Mouse (Mus musculus): Measurements from ENCODE around the gene Brms1. TPM values are rescaled to one million over a fixed set of nuclear protein-coding genes. Genes with fewer than 3 reads are reported as not detected.

The Brms1 gene
- polyA plus RNA-seq, 1 experiment from 2014 or later: 39.8 TPM

GRCm38 (mm10) chr19:5050047-5050905 lies 9.1 kb downstream of the Brms1 start, which contains the start of gene Rin1:
TSS of gene Rin1 (plus strand) at chr19:5050481.
- Histone ChIP-seq H3K36me3 (ENCODE audit: control insufficient read depth, insufficient read depth, low read length) (0 out of 2 replicates have a peak, but pooled peaks cover 3% of the 10 kb centered on the region), H3K9ac (ENCODE audit: low read length) (peak within 1 kb of the TSS; percentile 64), H3K4me2 (ENCODE audit: low read depth, low read length) (peak within 1 kb of the TSS; percentile 58), H3K27ac (ENCODE audit: low read length) (peak within 1 kb of the TSS; percentile 71), H3K27me3 (ENCODE audit: control insufficient read depth, insufficient read depth, low read length) (peaks cover 10% of the 10 kb centered on the region), H3K4me3 (replicated peaks; ENCODE audit: low read length) (peak within 1 kb of the TSS; percentile 45), H3K4me1 (ENCODE audit: control insufficient read depth, insufficient read depth, low read length) (peaks cover 19% of the 10 kb centered on the region), H3K9me3 (replicated peaks; ENCODE audit: control insufficient read depth, low read length) (no peaks in the 10 kb centered on the region)
- WGBS: 18% methylated on average over 14 of the region's 14 CpGs
- ATAC-seq (ENCODE audit: insufficient read depth, low FRiP score): peak; percentile 70; the same call in 1 of the 2 replicates

- Histone ChIP-seq H3K4me3 (replicated peaks; ENCODE audit: low read length) (peak overlapping the region; percentile 45), H3K4me1 (ENCODE audit: control insufficient read depth, insufficient read depth, low read length) (peaks cover 19% of the 10 kb centered on the region), H3K9me3 (replicated peaks; ENCODE audit: control insufficient read depth, low read length) (no peaks in the 10 kb centered on the region), H3K36me3 (ENCODE audit: control insufficient read depth, insufficient read depth, low read length) (0 out of 2 replicates have a peak, but pooled peaks cover 3% of the 10 kb centered on the region), H3K9ac (ENCODE audit: low read length) (peak overlapping the region; percentile 64), H3K27me3 (ENCODE audit: control insufficient read depth, insufficient read depth, low read length) (peaks cover 10% of the 10 kb centered on the region), H3K4me2 (ENCODE audit: low read depth, low read length) (peak overlapping the region; percentile 58), H3K27ac (ENCODE audit: low read length) (peak overlapping the region; percentile 51)
- WGBS: 12% methylated on average over 17 of the region's 17 CpGs
- ATAC-seq (ENCODE audit: insufficient read depth, low FRiP score): peak; percentile 52; the same call in 1 of the 2 replicates
Measured at GRCm38 (mm10) chr19:5051031-5051430, 9.9 kb downstream of the Brms1 start.

- H3K9ac ChIP-seq (ENCODE audit: low read length): peak overlapping the region; percentile 64
- H3K9me3 ChIP-seq (replicated peaks; ENCODE audit: control insufficient read depth, low read length): no peaks in the 10 kb centered on the region
- peak overlapping the region; percentile 58 for H3K4me2 ChIP-seq (ENCODE audit: low read depth, low read length)
- H3K27me3 ChIP-seq (ENCODE audit: control insufficient read depth, insufficient read depth, low read length): peaks cover 10% of the 10 kb centered on the region
- H3K4me1 ChIP-seq (ENCODE audit: control insufficient read depth, insufficient read depth, low read length): peaks cover 22% of the 10 kb centered on the region
- H3K4me3 ChIP-seq (replicated peaks; ENCODE audit: low read length): peak overlapping the region; percentile 45
- ATAC-seq (ENCODE audit: insufficient read depth, low FRiP score): no peak
- 62% methylated on average over 3 of the region's 3 CpGs for WGBS
- H3K27ac ChIP-seq (ENCODE audit: low read length): no peak overlapping the region
- 0 out of 2 replicates have a peak, but pooled peaks cover 3% of the 10 kb centered on the region for H3K36me3 ChIP-seq (ENCODE audit: control insufficient read depth, insufficient read depth, low read length)
Measured at GRCm38 (mm10) chr19:5051515-5051914, 10.4 kb downstream of the Brms1 start.

- Histone ChIP-seq H3K36me3 (ENCODE audit: control insufficient read depth, insufficient read depth, low read length) (0 out of 2 replicates have a peak, but pooled peaks cover 3% of the 10 kb centered on the region), H3K4me3 (replicated peaks; ENCODE audit: low read length) (no peak overlapping the region), H3K4me1 (ENCODE audit: control insufficient read depth, insufficient read depth, low read length) (peaks cover 24% of the 10 kb centered on the region), H3K27me3 (ENCODE audit: control insufficient read depth, insufficient read depth, low read length) (peaks cover 10% of the 10 kb centered on the region), H3K27ac (ENCODE audit: low read length) (no peak overlapping the region), H3K9me3 (replicated peaks; ENCODE audit: control insufficient read depth, low read length) (no peaks in the 10 kb centered on the region), H3K9ac (ENCODE audit: low read length) (peak overlapping the region; percentile 46), H3K4me2 (ENCODE audit: low read depth, low read length) (no peak overlapping the region)
- no peak for ATAC-seq (ENCODE audit: insufficient read depth, low FRiP score)
- WGBS: 47% methylated on average over 25 of the region's 25 CpGs
Measured at GRCm38 (mm10) chr19:5052166-5052822, 11.1 kb downstream of the Brms1 start.

GRCm38 (mm10) chr19:5052853-5053252 lies 11.7 kb downstream of the Brms1 start:
- no peak overlapping the region for H3K9ac ChIP-seq (ENCODE audit: low read length)
- H3K4me1 ChIP-seq (ENCODE audit: control insufficient read depth, insufficient read depth, low read length): peaks cover 27% of the 10 kb centered on the region
- no peak overlapping the region for H3K4me3 ChIP-seq (replicated peaks; ENCODE audit: low read length)
- no peaks in the 10 kb centered on the region for H3K36me3 ChIP-seq (ENCODE audit: control insufficient read depth, insufficient read depth, low read length)
- no peak overlapping the region for H3K27ac ChIP-seq (ENCODE audit: low read length)
- WGBS: 64% methylated on average over 17 of the region's 17 CpGs
- no peak for ATAC-seq (ENCODE audit: insufficient read depth, low FRiP score)
- no peaks in the 10 kb centered on the region for H3K9me3 ChIP-seq (replicated peaks; ENCODE audit: control insufficient read depth, low read length)
- no peak overlapping the region for H3K4me2 ChIP-seq (ENCODE audit: low read depth, low read length)
- peaks cover 10% of the 10 kb centered on the region for H3K27me3 ChIP-seq (ENCODE audit: control insufficient read depth, insufficient read depth, low read length)

- Histone ChIP-seq H3K36me3 (ENCODE audit: control insufficient read depth, insufficient read depth, low read length) (no peaks in the 10 kb centered on the region), H3K27ac (ENCODE audit: low read length) (no peak overlapping the region), H3K4me2 (ENCODE audit: low read depth, low read length) (no peak overlapping the region), H3K4me1 (ENCODE audit: control insufficient read depth, insufficient read depth, low read length) (peaks cover 37% of the 10 kb centered on the region), H3K9ac (ENCODE audit: low read length) (no peak overlapping the region), H3K9me3 (replicated peaks; ENCODE audit: control insufficient read depth, low read length) (no peaks in the 10 kb centered on the region), H3K4me3 (replicated peaks; ENCODE audit: low read length) (no peak overlapping the region), H3K27me3 (ENCODE audit: control insufficient read depth, insufficient read depth, low read length) (peaks cover 10% of the 10 kb centered on the region)
- no peak for ATAC-seq (ENCODE audit: insufficient read depth, low FRiP score)
- WGBS: 20% methylated on average over 9 of the region's 9 CpGs
Measured at GRCm38 (mm10) chr19:5053909-5054308, 12.8 kb downstream of the Brms1 start.

- peak overlapping the region; percentile 20; the same call in 1 of the 2 replicates for H3K9ac ChIP-seq (ENCODE audit: low read length)
- no peak overlapping the region for H3K4me3 ChIP-seq (replicated peaks; ENCODE audit: low read length)
Measured at GRCm38 (mm10) chr19:5056251-5056650, 15.1 kb downstream of the Brms1 start.

GRCm38 (mm10) chr19:5057876-5058775 lies 17.0 kb downstream of the Brms1 start:
- WGBS: 25% methylated on average over 16 of the region's 16 CpGs
- Histone ChIP-seq H3K9ac (ENCODE audit: low read length) (peak overlapping the region; percentile 32), H3K4me1 (ENCODE audit: control insufficient read depth, insufficient read depth, low read length) (peaks cover 40% of the 10 kb centered on the region), H3K9me3 (replicated peaks; ENCODE audit: control insufficient read depth, low read length) (no peaks in the 10 kb centered on the region), H3K27me3 (ENCODE audit: control insufficient read depth, insufficient read depth, low read length) (no peaks in the 10 kb centered on the region), H3K36me3 (ENCODE audit: control insufficient read depth, insufficient read depth, low read length) (no peaks in the 10 kb centered on the region), H3K27ac (ENCODE audit: low read length) (peak overlapping the region; percentile 56), H3K4me3 (replicated peaks; ENCODE audit: low read length) (no peak overlapping the region), H3K4me2 (ENCODE audit: low read depth, low read length) (0 out of 2 replicates have a peak overlapping the region, but pooled peaks have one; percentile 10)
- ATAC-seq (ENCODE audit: insufficient read depth, low FRiP score): no peak

More at GRCm38 (mm10) chr19:5056251-5056650, 15.1 kb downstream of the Brms1 start:
- no peak overlapping the region; the same call in 1 of the 2 replicates for H3K27ac ChIP-seq (ENCODE audit: low read length)
- H3K4me2 ChIP-seq (ENCODE audit: low read depth, low read length): no peak overlapping the region
- WGBS: 15% methylated on average over 6 of the region's 6 CpGs
- H3K36me3 ChIP-seq (ENCODE audit: control insufficient read depth, insufficient read depth, low read length): no peaks in the 10 kb centered on the region
- ATAC-seq (ENCODE audit: insufficient read depth, low FRiP score): no peak
- peaks cover 9% of the 10 kb centered on the region for H3K27me3 ChIP-seq (ENCODE audit: control insufficient read depth, insufficient read depth, low read length)
- H3K9me3 ChIP-seq (replicated peaks; ENCODE audit: control insufficient read depth, low read length): no peaks in the 10 kb centered on the region
- peaks cover 40% of the 10 kb centered on the region for H3K4me1 ChIP-seq (ENCODE audit: control insufficient read depth, insufficient read depth, low read length)
